Mouse (Mus musculus): ENCODE measurements around the gene Mllt10.

- TF ChIP-seq POLR2A (IDR thresholded peaks at IDR 0.05; ENCODE audit: insufficient read depth, low read depth, low read length): no peak
- no peak for TF ChIP-seq CTCF (IDR thresholded peaks at IDR 0.05; ENCODE audit: insufficient read depth, low read depth, low read length)
Measured at GRCm38 (mm10) chr2:18219569-18219968, 164.5 kb downstream of the Mllt10 start.
